Mouse (Mus musculus) forebrain, embryonic 11.5 days (tissue): ENCODE data around the gene Disp1. TPM values are rescaled to one million over a fixed set of nuclear protein-coding genes. Genes with fewer than 3 reads are reported as not detected.

ENCODE experiments used
- ATAC-seq: fragments of 200-750 bp; cut with Nextera tagmentation; replicated peaks from 2 replicates; pipeline ENCODE4 v1.8.0; 2017; ENCODE audit warnings: moderate TSS enrichment; ENCODE audit not compliant: low FRiP score
- DNase-seq: peaks from one replicate; pipeline ENCODE4 v3.0.0-alpha.2; 2017; ENCODE audit warnings: low spot score
- H3K27ac ChIP-seq: fragments of 300-500 bp; sonication (generic); 2 replicates; pipeline ENCODE4 v1.5.1; 2014; ENCODE audit warnings: low read depth, low read length
- H3K27me3 ChIP-seq: fragments of 300-500 bp; sonication (generic); 2 replicates; pipeline ENCODE4 v1.6.1; 2014; ENCODE audit warnings: mild to moderate bottlenecking, low read length, mixed read lengths; ENCODE audit not compliant: control insufficient read depth, insufficient read depth
- H3K36me3 ChIP-seq: fragments of 300-500 bp; sonication (generic); 2 replicates; pipeline ENCODE4 v1.6.1; 2014; ENCODE audit warnings: mild to moderate bottlenecking, low read length, moderate library complexity, mixed read lengths; ENCODE audit not compliant: control insufficient read depth, insufficient read depth
- H3K4me1 ChIP-seq: fragments of 300-500 bp; sonication (generic); replicated peaks from 2 replicates; pipeline ENCODE4 v1.6.1; 2014; ENCODE audit warnings: low read length, mixed read lengths; ENCODE audit not compliant: control insufficient read depth, insufficient read depth
- H3K4me2 ChIP-seq: fragments of 300-500 bp; sonication (generic); 2 replicates; pipeline ENCODE4 v1.6.1; 2014; ENCODE audit warnings: low read depth, mild to moderate bottlenecking, low read length, moderate library complexity, mixed read lengths; ENCODE audit not compliant: severe bottlenecking
- H3K4me3 ChIP-seq: fragments of 300-500 bp; sonication (generic); 2 replicates; pipeline ENCODE4 v1.5.1; 2014; ENCODE audit warnings: low read depth, low read length
- H3K9ac ChIP-seq: fragments of 300-500 bp; sonication (generic); 2 replicates; pipeline ENCODE4 v1.6.1; 2014; ENCODE audit warnings: low read length
- H3K9me3 ChIP-seq: fragments of 300-500 bp; sonication (generic); 2 replicates; pipeline ENCODE4 v1.6.1; 2016; ENCODE audit warnings: low read length, mixed read lengths; ENCODE audit not compliant: control insufficient read depth
- WGBS: fragments of 180-500 bp; shearing (Covaris S2); extraction: QIAGEN DNeasy Blood & Tissue Kit; methylation state at CpG from one replicate; pipeline ENCODE4 v1.1.7; 2014; 5-methylcytosine and 5-hydroxymethylcytosine counted together
- polyA plus RNA-seq: library from polyadenylated mRNA; unstranded; fragments of >200 nt; fragmentation: Nextera tagmentation; extraction: Ambion mirVana; gene quantifications from 2 replicates; pipeline ENCODE4 v1.2.1, GENCODE M21; 2014

The Disp1 gene
- polyA plus RNA-seq, 1 experiment from 2014 or later = 11.4 TPM

DNA sequence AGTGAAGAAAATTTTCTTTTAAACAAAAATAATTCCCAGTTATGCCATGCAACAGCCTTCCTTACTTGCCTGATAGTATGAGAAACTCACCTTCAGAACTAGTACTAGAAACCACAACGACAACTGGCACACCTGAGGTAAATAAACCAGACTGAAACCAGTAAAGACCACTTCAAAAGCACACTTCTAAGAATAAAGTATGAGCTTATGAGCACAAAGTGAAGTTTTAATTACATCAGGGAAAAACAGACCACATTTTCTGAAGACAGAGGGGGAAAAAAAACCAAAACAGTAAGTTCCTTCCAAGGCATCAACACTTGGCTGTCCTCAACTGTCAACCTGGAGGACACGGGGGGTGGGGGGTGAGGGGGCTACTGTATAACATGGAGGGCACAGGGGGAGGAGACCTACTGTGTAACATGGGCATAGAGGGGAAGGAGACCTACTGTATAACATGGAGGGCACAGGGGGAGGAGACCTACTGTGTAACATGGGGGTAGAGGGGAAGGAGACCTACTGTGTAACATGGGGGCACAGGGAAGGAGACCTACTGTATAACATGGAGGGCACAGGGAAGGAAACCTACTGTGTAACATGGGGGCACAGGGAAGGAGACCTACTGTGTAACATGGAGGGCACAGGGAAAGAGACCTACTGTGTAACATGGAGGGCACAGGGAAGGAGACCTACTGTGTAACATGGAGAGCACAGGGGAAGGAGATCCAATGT is 40.9 kb downstream of the Disp1 start:
- no peak overlapping the region for H3K4me2 ChIP-seq
- no peaks in the 10 kb centered on the region for H3K27me3 ChIP-seq
- no peaks in the 10 kb centered on the region for H3K9me3 ChIP-seq
- no peak overlapping the region for H3K4me3 ChIP-seq
- peaks cover 8% of the 10 kb centered on the region for H3K4me1 ChIP-seq
- H3K9ac ChIP-seq = no peak overlapping the region
- 91% methylated on average over 2 of the region's 2 CpGs for WGBS
- no peaks in the 10 kb centered on the region for H3K36me3 ChIP-seq
- H3K27ac ChIP-seq = no peak overlapping the region
- no peak for DNase-seq
- no peak for ATAC-seq

GRCm38 (mm10) chr1:183179316-183179715 is 42.0 kb downstream of the Disp1 start:
- H3K36me3 ChIP-seq = no peaks in the 10 kb centered on the region
- H3K4me2 ChIP-seq = no peak overlapping the region
- H3K4me1 ChIP-seq = peaks cover 8% of the 10 kb centered on the region
- no peaks in the 10 kb centered on the region for H3K27me3 ChIP-seq
- DNase-seq (no peak), ATAC-seq (no peak)
- 91% methylated on average over 5 of the region's 5 CpGs for WGBS
- H3K27ac ChIP-seq = no peak overlapping the region
- no peak overlapping the region for H3K9ac ChIP-seq
- no peak overlapping the region for H3K4me3 ChIP-seq
- H3K9me3 ChIP-seq = no peaks in the 10 kb centered on the region

GRCm38 (mm10) chr1:183175236-183175635 is 46.1 kb downstream of the Disp1 start:
- Histone ChIP-seq H3K27ac (no peak overlapping the region), H3K9me3 (no peaks in the 10 kb centered on the region), H3K9ac (no peak overlapping the region), H3K4me3 (no peak overlapping the region), H3K4me2 (no peak overlapping the region), H3K4me1 (peaks cover 2% of the 10 kb centered on the region; the same call in 1 of the 2 replicates), H3K36me3 (no peaks in the 10 kb centered on the region), H3K27me3 (no peaks in the 10 kb centered on the region)
- 88% methylated on average over 8 of the region's 8 CpGs for WGBS
- ATAC-seq (no peak), DNase-seq (no peak)

GRCm38 (mm10) chr1:183171095-183171494 is 50.2 kb downstream of the Disp1 start:
- DNase-seq (no peak), ATAC-seq (no peak)
- H3K4me3 ChIP-seq = no peak overlapping the region
- no peaks in the 10 kb centered on the region for H3K36me3 ChIP-seq
- no peak overlapping the region for H3K9ac ChIP-seq
- no peak overlapping the region for H3K27ac ChIP-seq
- H3K27me3 ChIP-seq = no peaks in the 10 kb centered on the region
- no peaks in the 10 kb centered on the region for H3K9me3 ChIP-seq
- H3K4me2 ChIP-seq = no peak overlapping the region
- H3K4me1 ChIP-seq = no peaks in the 10 kb centered on the region; the same call in 1 of the 2 replicates
- WGBS = 94% methylated on average over 5 of the region's 5 CpGs

- ATAC-seq = no peak
- Histone ChIP-seq H3K27ac (no peak overlapping the region), H3K9me3 (no peaks in the 10 kb centered on the region), H3K4me2 (no peak overlapping the region), H3K4me1 (no peaks in the 10 kb centered on the region; the same call in 1 of the 2 replicates), H3K36me3 (no peaks in the 10 kb centered on the region), H3K27me3 (no peaks in the 10 kb centered on the region), H3K9ac (no peak overlapping the region), H3K4me3 (no peak overlapping the region)
- no peak for DNase-seq
- WGBS = 81% methylated on average over 6 of the region's 6 CpGs
Measured at GRCm38 (mm10) chr1:183168465-183168864, 52.9 kb downstream of the Disp1 start.

- no peaks in the 10 kb centered on the region for H3K36me3 ChIP-seq
- no peaks in the 10 kb centered on the region; the same call in 1 of the 2 replicates for H3K4me1 ChIP-seq
- no peak overlapping the region for H3K9ac ChIP-seq
- H3K4me2 ChIP-seq = no peak overlapping the region
- H3K4me3 ChIP-seq = no peak overlapping the region
- ATAC-seq = no peak
- H3K9me3 ChIP-seq = no peaks in the 10 kb centered on the region
- 77% methylated on average over 12 of the region's 12 CpGs for WGBS
- DNase-seq = no peak
- no peak overlapping the region for H3K27ac ChIP-seq
- no peaks in the 10 kb centered on the region for H3K27me3 ChIP-seq
Measured at GRCm38 (mm10) chr1:183167776-183168175, 53.5 kb downstream of the Disp1 start.

DNA sequence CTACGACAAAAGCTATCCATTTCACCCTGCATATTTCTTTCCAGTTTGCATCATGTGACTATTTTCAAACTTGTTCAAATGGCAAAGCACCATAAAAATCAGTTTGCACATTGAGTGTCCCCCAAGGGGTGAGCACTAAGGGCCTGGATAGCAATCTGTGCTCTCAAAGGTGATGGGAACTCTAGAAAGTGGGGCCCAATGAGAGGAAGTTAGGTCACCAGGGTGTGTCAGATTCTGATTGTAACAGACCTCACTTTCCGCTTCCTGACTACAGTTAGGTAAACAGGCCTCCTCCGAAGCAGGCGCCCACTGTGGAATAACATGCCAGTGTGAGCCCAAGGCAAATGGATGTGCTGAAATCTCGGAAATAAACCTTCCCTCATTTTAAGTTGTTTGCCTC is 54.6 kb downstream of the Disp1 start:
- WGBS = 92% methylated on average over 5 of the region's 5 CpGs
- Histone ChIP-seq H3K9me3 (no peaks in the 10 kb centered on the region), H3K4me3 (no peak overlapping the region), H3K27ac (no peak overlapping the region), H3K4me2 (no peak overlapping the region), H3K4me1 (no peaks in the 10 kb centered on the region; the same call in 1 of the 2 replicates), H3K27me3 (no peaks in the 10 kb centered on the region), H3K9ac (no peak overlapping the region), H3K36me3 (no peaks in the 10 kb centered on the region)
- ATAC-seq = no peak
- no peak for DNase-seq

DNA sequence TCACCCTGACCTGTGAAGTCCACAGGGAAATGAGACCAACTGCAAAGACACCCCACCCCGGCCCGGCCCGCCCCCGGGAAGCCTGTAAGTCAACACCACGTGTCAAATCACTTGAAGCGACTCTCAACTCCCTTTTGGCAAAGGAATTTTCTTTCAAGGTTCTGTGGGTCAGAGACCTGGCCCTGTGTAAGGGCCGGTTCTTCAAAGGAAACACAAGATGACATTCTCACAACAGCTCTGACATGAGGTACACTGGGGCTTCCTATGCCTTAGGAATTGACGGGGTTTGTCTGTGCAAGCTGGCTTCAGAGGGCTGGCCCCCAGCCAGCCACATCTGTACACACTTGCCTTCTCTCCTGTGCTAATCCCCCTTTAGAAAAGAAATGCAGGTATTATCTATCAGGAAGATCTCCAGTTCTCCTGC is 56.7 kb downstream of the Disp1 start:
- no peak overlapping the region for H3K9ac ChIP-seq
- WGBS = 75% methylated on average over 8 of the region's 8 CpGs
- no peak overlapping the region for H3K4me3 ChIP-seq
- DNase-seq (no peak), ATAC-seq (no peak)
- no peak overlapping the region for H3K4me2 ChIP-seq
- no peaks in the 10 kb centered on the region for H3K27me3 ChIP-seq
- no peaks in the 10 kb centered on the region for H3K4me1 ChIP-seq
- H3K9me3 ChIP-seq = no peaks in the 10 kb centered on the region
- no peaks in the 10 kb centered on the region for H3K36me3 ChIP-seq
- no peak overlapping the region for H3K27ac ChIP-seq

DNA sequence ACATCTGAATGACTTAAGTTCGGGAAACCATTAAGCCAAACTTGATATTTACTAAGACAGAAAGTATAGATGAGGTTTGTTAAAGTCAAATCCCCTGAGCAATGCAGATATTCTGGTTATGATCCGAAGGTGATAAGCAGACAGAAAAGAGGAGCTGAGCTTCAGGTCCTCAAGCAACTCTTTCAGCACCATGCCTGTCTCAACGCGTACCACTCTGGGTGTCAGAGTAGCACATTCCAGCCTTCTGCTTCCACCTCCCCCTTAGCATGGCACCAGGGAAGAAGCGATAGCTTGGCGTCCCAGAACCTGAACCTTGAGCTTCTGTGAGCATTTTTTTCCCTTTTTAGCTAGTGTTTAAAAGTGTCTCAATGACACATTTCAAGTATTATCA is 57.1 kb downstream of the Disp1 start:
- WGBS = 94% methylated on average over 6 of the region's 6 CpGs
- Histone ChIP-seq H3K9ac (no peak overlapping the region), H3K36me3 (no peaks in the 10 kb centered on the region), H3K4me2 (no peak overlapping the region), H3K4me3 (no peak overlapping the region), H3K27ac (no peak overlapping the region), H3K4me1 (no peaks in the 10 kb centered on the region), H3K9me3 (no peaks in the 10 kb centered on the region), H3K27me3 (no peaks in the 10 kb centered on the region)
- no peak for ATAC-seq
- DNase-seq = no peak
